Mouse (Mus musculus): ENCODE results near the gene Zfp280b. TPM values are rescaled to one million over a fixed set of nuclear protein-coding genes. Genes with fewer than 3 reads are reported as not detected.

Gene Zfp280b
- total RNA-seq, 2 experiments from 2014 or later, result 15.9 to 17.2 TPM

Small RNA genes lying within 50 kb of the gene (microRNA-seq; reads per million reads assigned to microRNA genes)
- 0 reads per million in 2 experiments for gene Mir6409

Other genes starting within 250 kb of the Zfp280b start
- 1 to 10 TPM; 3.9 to 6.5 TPM for gene Gstt1, start 234.1 kb upstream of the Zfp280b start, total RNA-seq (2021)
- gene Gstt4, start 210.1 kb upstream of the Zfp280b start, total RNA-seq (2021), result not detected
- 1 to 10 TPM; 2.2 to 4.5 TPM for gene Gstt2, start 195.2 kb upstream of the Zfp280b start, total RNA-seq (2021)
- gene Mif, start 172.4 kb upstream of the Zfp280b start, total RNA-seq (2021), result 100 to 1,000 TPM; 420 to 504 TPM
- gene Derl3, start 139.2 kb upstream of the Zfp280b start, total RNA-seq (2021), result 1 to 10 TPM; 3.8 to 4.7 TPM
- 10 to 100 TPM; 86.4 to 88.8 TPM for gene Smarcb1, start 111.0 kb upstream of the Zfp280b start, total RNA-seq (2021)
- gene Chchd10, start 99.5 kb upstream of the Zfp280b start, total RNA-seq (2021), result 100 to 1,000 TPM; 323 to 356 TPM
- 1 to 10 TPM; 1.4 to 2.1 TPM for gene Mmp11, start 96.2 kb upstream of the Zfp280b start, total RNA-seq (2021)
- gene Gm867, start 92.0 kb upstream of the Zfp280b start, total RNA-seq (2021), result 1 to 10 TPM in 1 of 2 experiments, under 1 TPM in 1; 0.64 to 1.1 TPM
- gene Vpreb3, start 89.6 kb upstream of the Zfp280b start, total RNA-seq (2021), result not detected
- gene Gm5134, start 78.1 kb upstream of the Zfp280b start, total RNA-seq (2021), result under 1 TPM; 0.21 to 0.66 TPM
- not detected for gene Slc5a4b, start 78.3 kb downstream of the Zfp280b start, total RNA-seq (2021)
- gene Slc5a4a, start 114.8 kb downstream of the Zfp280b start, total RNA-seq (2021), result not detected
- 10 to 100 TPM; 72.9 to 77.5 TPM for gene Prmt2, start 205.2 kb downstream of the Zfp280b start, total RNA-seq (2021)
- gene S100b, start 221.2 kb downstream of the Zfp280b start, total RNA-seq (2021), result 100 to 1,000 TPM; 117 to 140 TPM

Data from layer of hippocampus, postnatal 25 days (tissue).